Mouse (Mus musculus): ENCODE results near the gene Gm32742. TPM values are rescaled to one million over a fixed set of nuclear protein-coding genes. Genes with fewer than 3 reads are reported as not detected.

Gm32742 gene
- polyA plus RNA-seq (2012; ENCODE audit: low replicate concordance), result not detected in 2 replicates

DNA sequence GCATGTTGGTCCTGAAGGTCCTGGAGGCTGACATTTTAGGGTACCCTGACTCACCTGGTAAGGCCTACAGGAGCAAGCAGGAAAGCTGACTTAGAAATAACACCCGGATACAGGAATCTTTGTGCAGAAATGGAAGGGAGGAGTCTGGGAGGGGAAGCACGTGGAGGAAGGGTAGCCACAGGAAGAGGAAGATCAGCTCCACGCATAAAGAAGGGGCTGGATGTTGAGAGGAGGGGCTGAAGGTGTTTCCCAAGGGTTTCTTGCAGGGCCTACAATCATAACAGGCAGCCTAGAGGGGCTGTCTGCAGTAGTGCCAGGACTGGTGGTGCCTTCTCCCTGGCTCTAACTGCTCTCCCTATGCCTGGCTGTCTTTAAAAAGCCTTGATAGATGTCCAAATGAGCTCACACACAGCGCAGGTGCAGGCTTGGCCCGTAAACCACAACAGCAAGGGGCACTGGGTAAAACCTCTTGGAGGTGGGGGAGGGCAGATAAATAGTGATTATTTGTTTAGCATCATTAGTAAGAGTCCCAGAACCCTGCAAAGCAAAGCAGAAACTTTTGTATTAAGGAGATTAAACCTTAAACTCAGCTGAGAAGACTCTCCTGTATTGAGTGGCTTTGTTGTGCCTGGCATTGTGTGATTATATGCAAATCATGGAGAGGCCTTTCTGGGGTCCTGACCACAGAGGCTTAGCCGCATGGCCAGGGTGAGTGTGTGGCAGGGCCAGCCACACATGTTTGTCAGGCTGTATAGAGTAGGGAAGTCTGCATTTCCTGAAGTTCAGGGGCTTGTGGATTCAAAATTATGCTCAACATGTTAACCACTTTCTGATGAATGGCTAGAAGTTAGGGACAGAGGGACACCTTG, at the start of gene Gm32742:
Gm32742 (minus strand) TSS at position 206 of the 869 bp plus-strand sequence.

DNA sequence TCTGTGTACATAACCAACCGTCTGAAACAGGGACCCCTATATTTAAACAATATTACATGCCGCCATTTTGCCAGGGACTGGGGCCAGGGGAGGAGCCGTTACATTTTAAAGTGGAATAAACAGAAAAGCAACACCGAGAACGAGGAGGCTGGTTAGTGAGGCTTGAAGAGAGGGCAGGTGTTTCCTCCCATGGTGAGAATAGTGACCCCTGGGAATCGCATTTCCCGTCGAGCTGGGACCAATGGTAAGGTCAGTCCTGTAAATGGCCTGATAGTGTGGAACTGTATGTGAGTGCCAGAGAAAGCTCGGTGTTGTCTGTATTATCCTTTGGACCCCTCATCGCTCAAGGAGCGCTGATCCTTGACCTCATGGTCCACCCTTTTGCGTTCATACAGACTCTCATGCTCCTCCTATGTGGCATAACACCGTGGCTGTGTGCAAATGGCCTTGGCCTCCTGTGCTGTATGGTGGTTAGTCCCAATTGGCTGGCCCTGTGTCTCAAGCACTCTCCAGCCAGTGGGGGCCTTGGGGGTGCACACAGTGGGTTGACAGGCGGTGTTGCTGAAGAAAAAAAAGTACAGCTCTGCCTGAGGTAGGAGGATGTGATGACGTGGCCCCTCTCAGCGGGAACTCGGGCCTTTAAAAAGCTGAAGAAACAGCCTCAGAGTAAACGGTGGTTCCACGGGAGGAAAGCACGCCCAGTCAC, 47.9 kb upstream of the Gm32742 start, which contains the start of gene Pou2af1:
Pou2af1 (plus strand) TSS at position 686 of the 706 bp plus-strand sequence.

DNA sequence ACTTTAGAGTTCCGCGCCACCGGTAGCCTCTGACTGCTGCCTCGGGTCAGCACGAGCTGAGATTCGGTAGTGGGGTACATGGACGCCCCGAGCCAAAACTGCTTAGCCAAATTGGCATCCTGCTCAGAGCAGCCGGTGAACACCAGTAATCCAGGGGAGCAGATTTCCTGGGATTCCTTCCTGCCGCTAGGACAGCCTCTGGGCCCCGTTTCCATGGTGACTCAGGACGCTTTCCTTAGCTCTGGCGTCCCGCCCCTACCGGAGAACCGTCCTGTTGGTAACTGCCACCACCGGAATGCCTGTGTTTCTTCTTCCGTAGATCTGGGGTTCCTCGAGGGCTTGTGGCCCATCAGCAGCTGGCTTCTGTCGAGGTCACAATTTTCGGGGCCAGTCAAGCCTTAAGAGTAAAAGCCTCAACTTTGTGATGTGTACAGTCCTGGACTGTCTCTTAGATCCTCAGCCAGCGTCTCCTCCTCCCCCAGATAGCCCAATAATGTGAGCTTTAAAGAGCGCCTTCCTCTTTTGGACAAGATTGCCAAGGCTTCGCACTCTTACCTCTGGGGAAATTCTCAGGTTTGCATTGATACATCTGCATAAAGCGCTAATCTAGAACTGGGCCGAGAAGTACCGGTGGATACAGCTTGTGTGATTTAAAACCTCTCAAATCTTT, 63.4 kb downstream of the Gm32742 start, which contains the start of gene 4833427G06Rik:
4833427G06Rik (minus strand) TSS at position 323 of the 670 bp plus-strand sequence.

Other genes starting within 250 kb of the Gm32742 start
- gene Sik2, start 156.4 kb downstream of the Gm32742 start, polyA plus RNA-seq (2012; ENCODE audit: low replicate concordance), result 7.7 and 12.4 TPM in 2 replicates
- gene Btg4, start 104.6 kb downstream of the Gm32742 start, polyA plus RNA-seq (2012; ENCODE audit: low replicate concordance), result not detected in 2 replicates
- gene Layn, start 88.4 kb downstream of the Gm32742 start, polyA plus RNA-seq (2012; ENCODE audit: low replicate concordance), result not detected in 2 replicates
- not detected in 2 replicates for gene 4833427G06Rik, start 63.4 kb downstream of the Gm32742 start, polyA plus RNA-seq (2012; ENCODE audit: low replicate concordance)
- 232 and 397 TPM in 2 replicates for gene Pou2af1, start 48.2 kb upstream of the Gm32742 start, polyA plus RNA-seq (2012; ENCODE audit: low replicate concordance)
- gene Colca2, start 113.1 kb upstream of the Gm32742 start, polyA plus RNA-seq (2012; ENCODE audit: low replicate concordance), result not detected in 2 replicates
- gene 1810046K07Rik, start 163.4 kb upstream of the Gm32742 start, polyA plus RNA-seq (2012; ENCODE audit: low replicate concordance), result 0.97 and 1.7 TPM in 2 replicates

Measured in leukemia stem cell, adult 10-12 weeks (primary cell).